Mouse (Mus musculus) adrenal gland, postnatal 14 days (tissue): ENCODE data around the gene Lrrc57. TPM values are rescaled to one million over a fixed set of nuclear protein-coding genes. Genes with fewer than 3 reads are reported as not detected.

ENCODE experiments used
- total RNA-seq: library from RNA; stranded (reverse); gene quantifications from 2 replicates; pipeline ENCODE4 v1.2.3, GENCODE M21; 2021

The Lrrc57 gene
- total RNA-seq, 1 experiment from 2014 or later: 13.5 TPM

Other genes with a start within 250 kb of the Lrrc57 start
- gene Ganc, start 205.6 kb downstream of the Lrrc57 start, total RNA-seq: 33.5 and 40.0 TPM in 2 replicates
- gene Tmem87a, start 205.4 kb downstream of the Lrrc57 start, total RNA-seq: 36.2 and 38.3 TPM in 2 replicates
- gene Capn3, start 153.5 kb downstream of the Lrrc57 start, total RNA-seq: 0.38 and 0.52 TPM in 2 replicates
- 93.3 and 107 TPM in 2 replicates for gene Zfp106, start 45.7 kb downstream of the Lrrc57 start, total RNA-seq
- gene Snap23, start 41.8 kb downstream of the Lrrc57 start, total RNA-seq: 55.9 and 56.0 TPM in 2 replicates
- 13.5 and 14.3 TPM in 2 replicates for gene Haus2, start 137 bp downstream of the Lrrc57 start, total RNA-seq
- gene Stard9, start 19.6 kb upstream of the Lrrc57 start, total RNA-seq: 14.0 and 14.4 TPM in 2 replicates
- 15.8 and 18.1 TPM in 2 replicates for gene Cdan1, start 240.6 kb upstream of the Lrrc57 start, total RNA-seq
- gene Ttbk2, start 241.1 kb upstream of the Lrrc57 start, total RNA-seq: 11.3 and 11.7 TPM in 2 replicates